8 mouse cellular contexts compared by ENCODE assay signal in the genomic region with DNA sequence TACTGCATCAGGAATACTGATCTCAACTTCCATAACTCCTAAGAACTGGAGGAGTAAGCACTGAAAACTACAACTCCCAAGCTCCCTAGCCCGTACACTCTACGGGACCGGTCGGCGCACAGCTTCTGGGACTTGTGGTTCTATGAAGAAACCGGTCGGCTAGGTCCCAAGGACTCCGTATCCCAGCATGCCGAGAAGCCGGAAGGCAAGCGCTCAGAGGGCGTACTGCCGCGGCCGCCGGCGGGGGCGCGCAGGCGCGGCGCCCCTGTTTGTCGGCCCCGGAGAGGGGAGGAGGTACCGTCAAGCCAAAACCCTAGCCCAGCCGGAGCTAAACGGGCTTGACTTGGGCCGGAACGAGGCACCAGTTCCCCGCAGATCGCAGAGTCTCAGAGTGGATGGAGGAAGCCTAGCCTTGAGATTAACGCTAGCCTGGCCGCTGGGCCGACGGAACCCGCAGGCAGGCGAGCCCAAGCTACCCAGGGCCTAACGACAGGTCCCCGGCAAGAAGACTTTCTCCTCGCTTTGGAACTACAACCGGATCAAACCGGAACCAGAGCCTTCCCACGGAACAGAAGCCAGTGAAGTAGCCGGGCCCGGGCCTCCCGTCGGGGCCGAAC. TPM values are rescaled to one million over a fixed set of nuclear protein-coding genes. Genes with fewer than 3 reads are reported as not detected.
DNase-seq lines count a peak whose midpoint lies in the region; ATAC-seq and TF ChIP-seq lines count a peak whose summit lies in the region.

Gene Tmem115 (plus strand): TSS at position 155 of the 617 bp plus-strand sequence.

- peak; percentile 26; the same call in 1 of the 2 replicates for TF ChIP-seq CTCF in gastrocnemius, adult 2 months (IDR thresholded peaks at IDR 0.05)
- TF ChIP-seq CTCF in hindbrain, postnatal 0 days (IDR thresholded peaks at IDR 0.05; ENCODE audit: low read depth), result no peak

- H3K4me3 ChIP-seq in gastrocnemius, adult 2 months, result peak within 1 kb of the TSS; percentile 92
- H3K4me3 ChIP-seq in hindbrain, postnatal 0 days (ENCODE audit: low read length), result peak within 1 kb of the TSS; percentile 90
- peak within 1 kb of the TSS; percentile 100 for H3K4me3 ChIP-seq in megakaryocyte, embryonic 14.5 days (replicated peaks)

- H3K27me3 ChIP-seq in hindbrain, postnatal 0 days (ENCODE audit: insufficient read depth, low read length), result no peaks in the 10 kb centered on the region
- peaks cover 7% of the 10 kb centered on the region for H3K27me3 ChIP-seq in megakaryocyte, embryonic 14.5 days (replicated peaks)

- peak; percentile 95 for ATAC-seq in common myeloid progenitor, adult 5-6 weeks (replicated peaks; ENCODE audit: low read depth, poor library complexity, severe bottlenecking)
- ATAC-seq in hindbrain, postnatal 0 days, result peak; percentile 99

- peak; percentile 99 for DNase-seq in ZHBTc4 (ENCODE audit: low read depth, low spot score)
- peak; percentile 95 for DNase-seq in gastrocnemius, adult 2 months
- DNase-seq in hindbrain, postnatal 0 days (ENCODE audit: low spot score), result peak; percentile 99
- peak; percentile 79 to 96 for DNase-seq in left cerebral cortex, adult 8-10 months (ENCODE audit: low spot score in 2 of 2)
- peak; percentile 96 to 98 for DNase-seq in right cerebral cortex, postnatal 10 days (ENCODE audit: low spot score in 2 of 2)
- peak; percentile 75 for DNase-seq in urinary bladder, postnatal 25 days (ENCODE audit: low spot score)

- H3K9ac ChIP-seq in hindbrain, postnatal 0 days (replicated peaks; ENCODE audit: low read length), result peak within 1 kb of the TSS; percentile 86

- H3K4me1 ChIP-seq in hindbrain, postnatal 0 days (ENCODE audit: insufficient read depth, low read length), result peaks cover 26% of the 10 kb centered on the region
- H3K4me1 ChIP-seq in megakaryocyte, embryonic 14.5 days, result peaks cover 49% of the 10 kb centered on the region

- H3K4me2 ChIP-seq in hindbrain, postnatal 0 days (ENCODE audit: low read depth, low read length), result peak within 1 kb of the TSS; percentile 98

- no peaks in the 10 kb centered on the region for H3K9me3 ChIP-seq in hindbrain, postnatal 0 days (ENCODE audit: low read length)
- no peaks in the 10 kb centered on the region for H3K9me3 ChIP-seq in megakaryocyte, embryonic 14.5 days

- intact Hi-C loops in gastrocnemius, adult 2 months (cut with DNase I), result no loop called here

- H3K27ac ChIP-seq in gastrocnemius, adult 2 months, result peak within 1 kb of the TSS; percentile 94
- peak within 1 kb of the TSS; percentile 90 for H3K27ac ChIP-seq in hindbrain, postnatal 0 days

- peaks cover 13% of the 10 kb centered on the region; the same call in 1 of the 2 replicates for H3K36me3 ChIP-seq in hindbrain, postnatal 0 days (ENCODE audit: insufficient read depth, low read length)
- H3K36me3 ChIP-seq in megakaryocyte, embryonic 14.5 days (replicated peaks; ENCODE audit: low read length), result peaks cover 31% of the 10 kb centered on the region

- WGBS in hindbrain, postnatal 0 days, result under 1% methylated on average over 46 of the region's 48 CpGs

RNA-seq across cellular contexts. Expression of gene Tmem115, which starts in this region (rescaled TPM):
- 15.1 and 17.2 TPM in 2 replicates for total RNA-seq in common myeloid progenitor, adult 5-6 weeks (2017)
- total RNA-seq in gastrocnemius, adult 2 months (2021), result 10 to 100 TPM; 16.6 to 17.3 TPM
- total RNA-seq in hindbrain, postnatal 0 days (2014; rRNA removed), result 72.6 and 78.4 TPM in 2 replicates
- polyA plus RNA-seq in hindbrain, postnatal 0 days (2015; fragmentation: Nextera tagmentation; extraction: Ambion mirVana), result 51.6 and 52.3 TPM in 2 replicates
- 10 to 100 TPM; 36.2 to 37.2 (median 36.9) TPM for total RNA-seq in left cerebral cortex, adult 8-10 months (2022)
- polyA plus RNA-seq in megakaryocyte, embryonic 14.5 days (2012; ENCODE audit: insufficient read depth, low replicate concordance), result 12.0 and 24.4 TPM in 2 replicates

Comparison
In these comparisons a context has a peak if more than half of its experiments do, and no peak if none do; other contexts are left out.
1. Peak in every context shown above with its lines: DNase-seq, ATAC-seq, H3K4me3 ChIP-seq and H3K27ac ChIP-seq.